Mouse (Mus musculus) megakaryocyte, embryonic 14.5 days (primary cell): ENCODE data around the gene Grwd1.

Source experiments
- FLI1 ChIP-seq: IDR thresholded peaks from 2 replicates; pipeline ENCODE4 v1.6.1; 2012; ENCODE audit warnings: low read length, inconsistent platforms, mixed read lengths
- GATA1 ChIP-seq: IDR thresholded peaks from 3 replicates; pipeline ENCODE4 v1.6.1; 2012; ENCODE audit warnings: mixed read lengths, low read length, inconsistent platforms, borderline replicate concordance

DNA sequence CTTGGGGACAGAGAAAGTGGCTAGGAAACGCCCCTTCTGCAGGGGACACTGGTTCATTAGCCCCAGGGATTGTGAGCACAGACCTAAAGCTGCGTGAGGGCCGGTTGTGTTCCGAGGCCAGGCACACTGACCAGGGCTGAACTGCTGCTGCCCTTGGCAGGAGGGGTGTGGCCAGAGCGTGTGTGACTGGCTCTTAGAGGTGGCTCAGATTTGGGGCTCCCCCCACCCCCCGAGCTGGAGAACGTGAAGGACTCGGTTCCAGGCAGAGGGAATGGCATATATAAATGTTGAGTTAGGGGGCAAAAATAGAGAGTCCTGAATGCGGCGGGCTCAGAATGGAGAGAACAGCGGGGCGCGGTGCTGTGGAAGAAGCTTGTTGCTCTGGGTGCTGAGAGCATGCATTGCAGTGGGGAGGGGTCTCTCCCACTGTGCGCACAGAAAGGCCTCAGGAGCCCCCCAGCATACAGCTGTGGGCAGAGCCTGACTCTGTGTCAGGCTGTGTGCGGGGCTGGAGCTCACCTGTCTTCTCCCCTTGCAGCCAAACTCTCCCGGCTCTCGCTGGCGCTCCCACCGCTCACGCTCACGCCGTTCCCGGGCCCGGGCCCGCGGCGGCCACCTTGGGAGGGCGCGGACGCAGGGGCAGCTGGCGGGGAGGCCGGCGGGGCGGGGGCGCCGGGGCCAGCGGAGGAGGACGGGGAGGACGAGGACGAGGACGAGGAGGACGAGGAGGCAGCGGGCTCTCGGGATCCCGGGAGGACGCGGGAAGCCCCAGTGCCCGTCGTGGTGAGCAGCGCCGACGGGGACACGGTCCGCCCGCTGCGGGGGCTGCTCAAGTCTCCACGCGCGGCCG is 32.9 kb downstream of the Grwd1 start:
- TF ChIP-seq FLI1: no peak
- TF ChIP-seq GATA1: no peak
